Mouse (Mus musculus) embryonic stem cell, embryonic (primary cell): Measurements from ENCODE around the gene Mrgprx1.

Experiments used
- CTCF ChIA-PET, 4 experiments: fragments of 300-600 bp in 2 of 4; fragments of 350-600 bp in 2 of 4; sonication (Branson Sonifier 250); formaldehyde crosslinking; loops; one replicate each; lab custom pipeline; 2022; ENCODE audit warnings: inconsistent platforms in 2 of 4; lab: Charles Lee
- POLR2A ChIA-PET, 4 experiments: fragments of 300-600 bp in 2 of 4; fragments of 350-600 bp in 2 of 4; sonication (Branson Sonifier 250); formaldehyde crosslinking; loops; one replicate each; lab custom pipeline; 2022; ENCODE audit warnings: antibody characterized with exemption in 4 of 4, inconsistent platforms in 1 of 4; lab: Charles Lee

Gene Mrgprx1

GRCm38 (mm10) chr7:48027497-48027896 lies at the start of gene Mrgprx1:
TSS of gene Mrgprx1 (minus strand) at chr7:48027597.
- POLR2A ChIA-PET, result no interaction called here
- CTCF ChIA-PET, result no interaction called here

GRCm38 (mm10) chr7:48075521-48075920 lies 48.1 kb upstream of the Mrgprx1 start:
- POLR2A ChIA-PET, result no interaction called here
- CTCF ChIA-PET, result no interaction called here

GRCm38 (mm10) chr7:48046475-48047185 lies 19.2 kb upstream of the Mrgprx1 start:
- ChIA-PET CTCF (no interaction called here), POLR2A (no interaction called here)

- ChIA-PET CTCF (no interaction called here), POLR2A (interaction anchor here in 1 of 4 experiments (0.5 kb wide), 1 partner anchor 70 kb away, joined by 3 read pairs; no protein-coding TSS in a partner anchor)
Observed at GRCm38 (mm10) chr7:48044046-48044445, 16.6 kb upstream of the Mrgprx1 start.

GRCm38 (mm10) chr7:48017874-48018273 lies 9.5 kb downstream of the Mrgprx1 start:
- ChIA-PET POLR2A (no interaction called here), CTCF (interaction anchor here in 3 of 4 experiments (0.6 to 0.7 kb wide), 6 partner anchors 31 to 882 kb away, joined by 3 to 5 read pairs (median 4); no protein-coding TSS in a partner anchor)

GRCm38 (mm10) chr7:47995689-47996088 lies 31.7 kb downstream of the Mrgprx1 start:
- ChIA-PET CTCF (no interaction called here), POLR2A (no interaction called here)

GRCm38 (mm10) chr7:47986752-47987151 lies 40.6 kb downstream of the Mrgprx1 start:
- ChIA-PET CTCF (interaction anchor here in 2 of 4 experiments (0.7 kb wide), 4 partner anchors 9 to 348 kb away, joined by 3 to 4 read pairs (median 3); no protein-coding TSS in a partner anchor), POLR2A (no interaction called here)

GRCm38 (mm10) chr7:47981995-47982394 lies 45.4 kb downstream of the Mrgprx1 start, which contains the start of gene Mrgpra4:
TSS of gene Mrgpra4 (minus strand) at chr7:47982095.
- POLR2A ChIA-PET, result no interaction called here
- CTCF ChIA-PET, result no interaction called here
